Mouse (Mus musculus) T-helper 1 cell (primary cell): ENCODE data around the gene Pip5k1b.
"Not testable (repeated sequence)": the region's sequence is repeated elsewhere in the genome, so short reads cannot be mapped to it uniquely, and the experiment has no call there.

ENCODE experiments used
- in situ Hi-C: fragments of 300-600 bp; cut with MboI, MseI; formaldehyde crosslinking; loops from one replicate; pipeline ENCODE4 v1.15.1; 2025; ENCODE audit warnings: high pct_unique_total_duplicates

Pip5k1b gene

DNA sequence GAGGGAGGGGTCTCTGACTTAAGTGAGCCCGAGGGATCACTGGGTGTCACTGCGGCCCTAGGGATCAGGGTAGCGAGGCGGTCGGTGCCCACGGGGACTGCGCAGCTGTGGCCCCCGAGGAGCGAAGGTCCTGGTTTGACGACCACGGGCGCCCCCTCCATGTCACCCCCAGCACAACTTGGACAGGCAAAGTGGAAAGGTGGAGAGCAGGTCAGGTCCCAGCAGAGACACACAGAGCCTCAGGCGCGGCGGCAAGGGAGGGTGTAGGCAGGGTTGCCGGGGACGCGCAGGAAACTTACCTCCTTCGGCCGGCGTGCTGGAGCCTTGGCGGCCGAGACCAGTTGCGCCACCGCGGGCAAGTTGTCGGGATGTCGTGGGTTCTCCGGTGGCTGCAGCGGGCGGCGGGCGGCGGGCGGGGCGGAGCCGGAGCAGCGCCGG is at the start of gene Pip5k1b:
Gene Pip5k1b (minus strand): TSS at position 407 of the 438 bp plus-strand sequence.
- in situ Hi-C loops, result no loop called here

DNA sequence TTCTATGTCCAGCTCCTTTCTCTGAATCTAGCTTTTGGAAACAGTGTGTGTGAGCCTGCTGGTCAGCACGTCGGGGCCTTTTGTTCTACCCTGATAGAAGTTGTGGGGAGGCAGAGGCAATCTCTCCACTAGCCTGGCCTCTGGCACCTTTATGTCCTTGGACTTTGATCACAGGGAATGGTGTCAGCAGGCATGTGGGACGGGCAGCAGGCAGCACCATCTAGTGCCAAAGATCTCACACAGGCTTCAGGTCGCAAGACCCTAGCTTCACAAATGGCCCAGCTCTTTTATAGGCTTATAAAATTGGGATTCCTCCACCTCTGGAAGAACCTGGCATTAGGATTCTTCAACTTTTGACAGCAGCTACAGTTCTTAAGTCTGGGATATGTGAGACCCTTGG is 48.4 kb upstream of the Pip5k1b start:
- in situ Hi-C loops, result no loop called here

DNA sequence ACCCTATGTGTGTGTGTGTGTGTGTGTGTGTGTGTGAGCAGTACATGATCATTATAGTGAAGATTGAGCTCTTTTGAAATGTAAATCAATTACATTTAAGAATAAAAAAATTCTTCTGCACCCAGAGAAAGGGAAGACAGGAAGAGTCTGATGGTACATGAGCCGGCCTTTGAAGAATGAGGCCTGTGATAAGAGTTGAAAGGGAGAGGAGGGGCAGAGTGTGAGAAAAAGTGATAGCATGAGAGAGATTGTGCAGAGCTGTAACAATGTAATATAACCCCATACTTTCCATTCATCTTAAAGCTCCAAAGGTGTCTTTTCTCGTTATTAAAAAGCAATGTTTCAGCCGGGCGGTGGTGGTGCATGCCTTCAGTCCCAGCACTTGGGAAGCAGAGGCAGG is 47.8 kb upstream of the Pip5k1b start:
- in situ Hi-C loops, result no loop called here

DNA sequence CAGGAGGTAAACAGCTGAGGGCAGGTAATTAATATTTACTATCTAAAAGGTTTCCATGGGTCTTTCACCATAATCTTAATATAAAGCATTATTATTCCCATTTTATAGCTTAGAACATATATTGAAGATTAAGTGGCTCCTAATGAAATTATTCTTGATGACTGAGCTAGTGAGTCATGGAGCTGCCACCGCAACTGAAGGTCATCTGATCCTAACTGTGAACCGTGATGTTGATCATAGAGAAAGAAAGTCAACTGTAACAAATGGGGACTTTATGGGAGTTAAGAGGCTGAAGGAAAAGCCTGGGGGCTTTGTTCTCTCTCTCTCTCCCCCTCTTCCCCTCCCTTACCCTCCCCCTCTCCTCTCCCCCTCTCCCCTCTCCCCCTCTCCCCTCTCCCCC is 31.1 kb upstream of the Pip5k1b start:
- in situ Hi-C loops, result no loop called here

DNA sequence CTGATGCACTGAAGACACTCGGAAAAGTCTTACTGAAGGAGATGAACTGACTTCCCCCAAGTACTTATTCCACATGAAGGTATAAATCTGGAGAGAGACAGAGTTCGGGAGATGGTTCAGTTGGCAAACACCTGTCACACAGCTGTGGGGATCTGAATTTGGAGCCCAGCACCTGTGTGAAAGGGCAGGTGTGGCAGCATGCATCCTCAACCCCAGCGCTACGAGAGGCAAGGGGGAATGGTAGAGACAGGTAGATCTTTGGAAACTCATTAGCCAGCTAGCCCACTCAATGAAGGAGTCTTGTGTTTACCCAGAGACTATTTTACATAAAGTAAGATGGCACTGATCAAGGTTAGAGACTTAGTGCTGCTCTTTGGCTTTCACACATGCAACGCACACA is 29.5 kb upstream of the Pip5k1b start:
- in situ Hi-C loops, result no loop called here

DNA sequence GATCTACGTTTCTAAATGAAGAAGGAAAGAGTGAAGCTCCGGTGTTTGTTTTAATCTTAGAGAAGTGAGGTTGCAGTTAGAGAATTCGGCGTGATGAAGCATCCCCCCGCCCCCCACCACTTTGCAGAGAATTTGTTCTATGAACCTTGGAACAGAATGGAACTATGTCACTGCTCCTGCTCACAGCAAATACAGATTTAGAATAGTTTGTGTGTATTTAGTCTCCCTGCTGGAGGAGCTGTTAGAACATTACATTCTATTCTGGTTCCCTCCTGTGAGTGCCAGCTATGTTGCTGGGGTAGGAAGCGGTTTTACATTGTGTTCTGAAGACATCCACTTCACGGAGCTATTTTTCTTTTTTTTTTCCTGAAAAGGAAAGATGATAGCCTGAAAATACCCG is 28.3 kb upstream of the Pip5k1b start:
- in situ Hi-C loops, result no loop called here

DNA sequence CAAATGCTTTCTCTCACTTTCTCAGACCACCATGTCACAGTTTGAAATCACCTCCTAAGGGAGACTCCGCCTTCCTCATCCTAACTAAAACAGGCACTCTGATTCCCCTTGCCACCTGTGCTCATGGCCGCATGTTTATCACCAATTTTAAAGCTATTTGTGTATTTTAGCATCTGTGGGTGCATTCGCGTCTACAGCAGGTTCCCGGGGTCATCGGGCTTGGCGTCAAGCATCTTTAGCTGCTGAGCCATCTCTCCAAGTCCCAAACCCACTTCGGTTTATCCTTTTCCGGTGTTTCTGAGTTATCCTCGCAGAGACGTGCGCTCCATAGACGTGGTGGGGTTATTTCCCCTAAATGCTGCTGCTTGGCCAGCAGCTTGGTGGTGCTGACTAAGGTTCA is 20.5 kb upstream of the Pip5k1b start:
- in situ Hi-C loops, result no loop called here

DNA sequence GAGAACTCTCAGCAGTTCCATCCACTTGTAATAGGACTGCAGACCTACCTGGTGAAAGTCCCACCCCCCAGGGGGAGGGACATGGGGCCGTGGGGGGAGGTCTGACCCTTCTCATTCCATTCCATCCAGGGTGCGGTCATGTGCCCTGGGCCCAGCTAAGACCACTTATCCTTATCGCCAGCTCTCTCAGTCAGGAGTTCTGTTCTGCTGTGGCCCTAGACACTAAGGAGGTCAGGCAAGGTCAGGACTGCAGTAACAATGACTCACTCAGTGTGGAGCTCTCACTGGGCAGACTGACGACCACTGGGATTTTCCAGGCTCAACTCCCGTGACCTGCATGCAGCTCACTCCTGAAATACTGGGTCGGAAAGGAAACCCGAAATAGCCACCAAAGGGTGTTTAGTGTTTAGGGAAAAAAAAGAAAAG is 16.1 kb upstream of the Pip5k1b start:
- in situ Hi-C loops, result no loop called here

DNA sequence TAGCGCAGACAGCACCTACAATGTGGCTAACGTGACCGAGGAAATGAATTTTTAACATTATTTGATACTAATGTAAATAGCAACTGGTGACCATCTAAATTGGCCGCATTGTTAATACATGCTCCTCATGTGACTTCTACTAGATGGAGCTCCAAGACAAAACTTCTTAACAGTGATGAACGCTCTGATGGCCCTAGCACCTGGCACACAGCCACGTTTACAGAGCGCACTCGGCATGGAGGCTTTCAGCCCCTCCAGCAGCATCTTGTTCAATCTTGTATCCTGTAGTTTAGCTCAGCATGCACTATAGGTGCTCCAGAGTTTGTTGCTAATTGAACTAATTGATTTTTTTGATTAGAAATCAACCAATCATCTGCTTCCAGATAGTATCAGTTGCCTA is 15.3 kb upstream of the Pip5k1b start:
- in situ Hi-C loops, result no loop called here

DNA sequence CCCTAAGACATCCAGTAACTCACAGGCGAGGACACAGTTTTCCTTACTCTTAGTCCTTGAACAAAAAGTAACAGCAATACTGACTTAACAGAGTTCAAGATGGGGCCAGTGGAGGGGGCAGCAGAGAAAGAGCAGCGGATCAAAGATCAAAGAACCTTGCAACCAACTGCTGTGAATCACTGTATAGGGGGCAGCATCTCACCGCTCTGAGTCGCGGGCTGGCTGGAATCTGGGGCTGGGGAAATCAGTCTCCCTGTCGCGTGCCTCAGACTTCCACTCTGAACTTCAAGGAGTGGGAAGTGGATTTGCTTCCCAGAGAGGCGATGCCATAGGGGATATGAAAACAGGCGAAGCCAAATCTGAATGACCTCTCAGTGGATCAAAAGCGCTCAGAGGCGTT is 1.8 kb upstream of the Pip5k1b start:
- in situ Hi-C loops, result no loop called here

DNA sequence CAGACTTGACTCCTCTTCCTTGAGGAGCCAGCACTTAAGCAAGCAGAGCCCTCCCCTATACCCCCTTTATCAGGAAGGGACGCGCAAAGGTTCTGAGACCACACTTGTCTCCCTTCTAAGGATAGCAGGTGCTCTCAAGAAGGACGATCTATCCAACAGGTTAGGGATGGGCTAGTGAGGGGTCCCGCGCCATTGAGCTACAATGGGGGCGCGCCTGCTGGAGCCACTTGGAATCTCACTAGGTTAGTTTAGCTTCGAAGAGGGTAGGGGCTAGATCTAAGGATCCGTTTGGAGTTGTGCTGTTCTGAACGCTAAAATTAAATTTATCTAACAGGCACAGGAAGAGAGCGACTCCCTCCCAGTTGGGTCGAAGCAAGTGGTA is 904 bp upstream of the Pip5k1b start:
- in situ Hi-C loops, result no loop called here

DNA sequence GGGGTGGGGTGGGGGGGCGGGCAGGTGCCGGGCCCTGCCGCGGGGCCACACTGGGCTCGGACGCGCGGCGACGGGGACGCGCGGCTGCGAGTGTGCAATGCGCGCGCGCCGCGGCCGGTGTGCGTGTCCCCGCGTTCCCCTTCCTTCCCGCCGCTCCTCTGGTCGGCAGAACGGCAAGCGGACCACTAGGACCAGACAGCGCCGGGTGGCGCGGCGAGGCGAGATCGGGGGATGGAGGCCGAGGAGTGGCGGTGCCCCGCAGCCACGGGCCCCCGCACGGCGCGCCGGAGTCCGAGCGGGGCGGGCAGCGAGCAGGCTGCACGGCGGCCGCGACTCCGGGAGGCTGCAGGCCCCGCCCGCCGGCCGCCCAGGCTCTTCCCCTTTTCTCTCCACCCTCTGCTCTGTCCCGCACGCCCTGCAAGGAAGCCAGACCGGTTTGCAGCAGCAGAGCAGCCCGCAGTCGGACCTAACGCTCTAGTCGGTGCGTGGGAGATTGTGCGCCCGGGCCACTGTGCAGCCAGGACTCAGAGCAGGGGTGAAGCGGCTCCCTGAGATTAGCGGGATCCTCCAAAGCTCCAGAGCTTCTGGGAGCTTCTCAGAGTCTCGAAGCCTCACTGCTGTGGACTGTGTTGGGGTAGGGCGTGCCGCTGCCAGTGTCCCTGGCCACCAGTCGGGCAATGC is 372 bp upstream of the Pip5k1b start:
- in situ Hi-C loops, result no loop called here

DNA sequence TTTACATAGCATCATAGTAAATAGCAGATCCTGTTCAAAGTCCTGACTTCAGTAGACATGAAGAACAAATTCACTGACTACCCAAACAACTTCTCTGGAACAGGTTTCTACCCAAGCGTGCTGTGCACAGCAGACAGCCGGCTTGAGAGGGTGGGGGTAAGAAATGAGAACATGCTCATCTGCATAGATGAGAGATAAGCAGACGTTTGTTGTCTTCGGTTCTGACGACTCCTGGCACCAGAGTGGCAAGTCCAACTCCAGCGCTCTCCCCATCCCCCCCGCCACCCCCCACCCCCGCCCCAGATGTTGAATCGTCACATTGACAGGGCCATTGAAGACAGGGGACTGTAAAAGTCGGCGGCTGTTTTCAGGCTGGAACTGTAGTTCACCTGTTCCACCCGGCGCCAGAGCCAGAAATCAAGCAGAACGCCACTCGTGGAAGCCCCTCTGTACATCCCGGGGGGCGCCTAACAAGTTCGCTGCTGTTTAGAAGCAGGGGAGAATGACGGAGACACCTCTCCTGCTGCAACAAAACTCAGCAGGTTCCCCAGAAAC is 684 bp downstream of the Pip5k1b start:
- in situ Hi-C loops, result no loop called here

DNA sequence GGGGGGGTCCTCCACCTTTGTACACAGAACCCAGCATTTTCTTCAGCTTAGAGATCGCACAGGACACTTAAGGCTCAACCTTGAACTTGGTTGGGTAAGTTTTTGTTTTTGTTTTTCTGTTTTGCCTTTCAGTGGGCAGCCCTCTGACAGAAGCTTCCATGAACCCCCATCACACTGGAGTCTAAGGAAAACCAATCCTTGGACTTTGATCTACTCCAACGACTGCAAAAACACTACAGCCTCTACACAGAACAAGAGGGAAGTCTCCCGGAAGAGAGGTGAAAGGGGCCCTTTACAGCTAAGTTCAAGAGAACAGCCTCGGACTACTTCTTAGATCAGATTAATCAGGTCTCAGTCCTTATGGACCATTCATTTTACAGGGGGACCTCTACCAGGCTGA is 1.2 kb downstream of the Pip5k1b start:
- in situ Hi-C loops, result no loop called here

DNA sequence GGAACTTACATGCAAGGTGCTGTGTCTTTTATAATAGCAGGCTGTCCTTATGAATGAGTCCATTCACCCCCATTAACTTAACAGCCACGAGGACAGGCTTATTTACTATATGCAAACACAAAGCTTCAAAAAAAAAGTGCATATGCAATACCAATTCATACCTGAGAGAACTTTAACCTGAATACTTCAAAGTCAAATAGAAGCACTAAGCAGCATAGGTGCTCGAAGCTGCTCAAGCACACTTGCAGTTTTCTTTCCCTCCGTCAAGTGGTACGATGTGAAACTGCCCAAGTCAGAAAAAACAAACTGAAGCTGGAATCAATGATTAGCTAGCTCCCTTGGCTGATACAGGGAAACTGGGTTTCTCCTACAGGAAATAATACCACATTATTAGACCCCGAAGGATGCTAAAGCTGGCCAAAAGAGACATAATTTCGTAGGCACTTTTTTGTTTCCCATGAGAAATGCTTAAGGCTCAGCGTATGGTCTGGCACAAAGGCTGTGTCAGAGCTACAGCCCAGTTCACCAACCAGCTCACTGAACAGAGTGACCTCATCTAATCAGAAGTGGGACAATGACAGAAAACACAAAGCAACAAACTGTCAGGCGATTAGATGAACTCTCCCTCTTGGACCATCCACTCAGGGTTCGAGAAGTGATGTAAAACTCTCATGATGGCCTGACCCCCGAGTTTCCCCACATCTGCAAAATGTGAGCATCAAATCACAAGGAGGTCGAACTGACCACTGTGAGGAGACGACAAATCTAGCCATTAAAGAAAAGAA is 2.2 kb downstream of the Pip5k1b start:
- in situ Hi-C loops, result no loop called here

DNA sequence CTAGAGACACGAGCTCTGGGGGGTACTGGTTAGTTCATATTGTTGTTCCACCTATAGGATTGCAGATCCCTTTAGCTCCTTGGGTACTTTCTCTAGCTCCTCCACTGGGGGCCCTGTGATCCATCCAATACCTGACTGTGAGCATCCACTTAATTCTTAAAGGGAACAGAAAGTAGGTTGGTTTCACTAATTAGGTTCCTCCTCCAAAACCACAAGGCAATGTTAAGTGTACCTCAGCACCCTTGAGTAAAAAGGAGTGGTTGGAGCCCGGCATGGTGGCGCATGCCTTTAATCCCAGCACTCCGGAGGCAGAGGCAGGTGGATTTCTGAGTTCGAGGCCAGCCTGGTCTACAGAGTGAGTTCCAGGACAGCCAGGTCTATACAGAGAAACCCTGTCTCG is 3.0 kb downstream of the Pip5k1b start:
- in situ Hi-C loops, result not testable (repeated sequence)

DNA sequence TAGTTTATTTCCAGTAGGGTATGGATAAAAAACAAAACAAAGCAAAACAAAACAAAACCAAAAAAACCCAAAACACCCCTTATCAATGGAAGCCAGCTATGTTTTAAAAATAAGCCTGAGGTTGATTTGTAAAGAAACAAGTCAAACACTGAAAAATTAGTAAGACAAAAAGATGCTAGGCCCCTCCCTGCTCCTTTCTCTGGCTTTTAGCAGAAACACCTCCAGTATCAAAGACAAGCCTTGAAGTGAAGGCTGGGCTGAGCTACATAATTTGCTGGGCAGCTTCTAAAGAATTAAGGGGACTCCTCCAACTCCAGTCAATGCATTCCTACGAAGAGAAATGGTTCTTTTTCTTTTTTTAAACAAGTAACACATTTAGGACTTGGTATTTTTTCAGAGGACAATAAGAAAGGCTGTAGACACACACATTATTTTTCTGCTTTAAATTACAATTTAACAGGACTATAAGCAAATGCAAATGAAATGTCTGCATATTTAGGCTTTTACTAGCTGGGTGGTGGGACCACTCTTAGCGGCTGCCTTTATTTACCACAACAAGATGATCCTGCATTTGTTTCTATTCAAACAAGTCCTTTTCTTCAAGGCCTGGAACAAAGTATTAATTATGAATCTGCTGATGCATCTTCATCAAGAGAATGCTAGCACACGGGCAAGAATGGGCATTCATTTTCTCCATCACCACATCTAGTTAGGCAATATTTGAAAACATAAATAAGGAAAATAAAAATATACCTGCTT is 4.3 kb downstream of the Pip5k1b start:
- in situ Hi-C loops, result no loop called here

DNA sequence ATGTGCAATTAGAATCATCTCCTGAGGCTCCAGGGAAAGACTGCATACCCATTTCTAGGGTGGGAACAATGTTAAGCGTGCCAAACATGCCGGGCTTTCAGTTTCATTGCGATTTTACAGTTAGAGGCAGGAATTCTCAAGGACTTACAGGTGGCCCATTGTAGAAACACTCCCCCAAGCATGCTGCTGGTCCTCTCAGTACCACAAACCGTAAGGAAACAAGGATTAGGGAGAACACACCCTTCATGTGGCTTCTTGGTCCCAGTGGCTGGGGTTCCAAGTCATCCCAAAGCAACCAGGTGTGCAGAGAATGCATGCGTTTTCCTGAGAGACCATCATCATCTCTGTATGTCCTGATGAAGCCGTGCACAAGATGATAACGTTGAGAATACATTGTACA is 4.9 kb downstream of the Pip5k1b start:
- in situ Hi-C loops, result no loop called here

DNA sequence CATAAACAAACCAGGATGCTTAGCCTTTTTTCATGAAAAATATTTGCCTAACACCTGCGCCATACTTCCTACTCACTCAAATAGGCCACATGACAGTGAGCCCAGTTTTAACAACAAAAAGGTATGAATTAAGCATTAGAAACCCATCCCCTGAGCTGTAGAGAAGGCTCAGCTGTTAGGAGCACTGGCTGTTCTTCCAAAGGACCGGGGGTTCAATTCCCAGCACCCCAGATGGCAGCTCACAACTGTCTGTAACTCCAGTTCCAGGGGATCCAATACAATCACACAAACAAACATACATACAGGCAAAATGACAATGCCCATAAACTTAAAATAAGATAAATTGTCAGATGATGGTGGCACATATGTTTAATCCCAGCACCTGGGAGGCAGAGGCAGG is 5.7 kb downstream of the Pip5k1b start:
- in situ Hi-C loops, result no loop called here

DNA sequence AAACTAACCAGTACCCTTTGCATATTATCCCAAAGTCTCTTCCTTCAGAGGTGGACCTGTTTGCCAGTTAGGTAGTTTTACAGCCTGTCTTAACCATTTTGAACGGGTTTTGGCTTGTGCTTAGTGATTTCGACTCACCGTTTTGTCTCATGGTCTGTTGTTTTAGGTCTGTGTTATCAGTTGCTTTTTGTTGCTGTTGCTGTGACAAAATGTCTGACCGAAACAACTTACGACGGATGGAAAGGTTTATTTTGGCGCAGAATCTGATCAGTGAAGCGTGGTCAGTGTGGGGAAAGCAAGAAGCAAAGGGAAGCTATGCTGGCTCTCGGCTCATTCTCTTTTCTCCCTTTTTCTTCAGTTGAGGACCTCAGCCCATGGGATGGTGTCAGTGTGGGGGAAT is 7.3 kb downstream of the Pip5k1b start:
- in situ Hi-C loops, result no loop called here

DNA sequence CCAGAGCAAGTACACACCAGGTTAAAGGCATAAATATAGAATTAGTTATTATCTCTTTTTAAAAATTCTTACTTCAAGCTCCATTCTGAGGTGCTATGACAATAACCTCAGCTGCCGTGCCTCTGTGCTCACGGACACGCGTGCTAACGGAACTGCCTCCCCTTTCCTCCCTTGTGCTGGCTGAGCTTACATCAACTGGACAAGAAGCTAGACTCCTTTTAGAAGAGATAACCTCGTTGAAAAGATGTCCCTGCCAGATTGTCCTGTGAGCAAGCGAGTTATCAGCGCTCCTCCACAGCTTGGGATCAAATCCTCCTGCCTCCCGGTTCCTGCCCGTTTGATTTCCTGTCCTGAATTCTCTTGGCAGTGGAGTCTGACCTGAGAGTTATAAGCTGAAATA is 9.5 kb downstream of the Pip5k1b start:
- in situ Hi-C loops, result no loop called here
